Mouse (Mus musculus) thymus, postnatal 25 days (tissue): ENCODE data around the gene Pde4d.
A peak's percentile ranks its signal among the peaks of the same experiment; 100 is the strongest.

Experiments
- DNase-seq: peaks from one replicate; pipeline ENCODE4 v3.0.0; 2022

Gene Pde4d

GRCm38 (mm10) chr13:109915501-109915900 is 1465.8 kb downstream of the Pde4d start:
- no peak for DNase-seq

- DNase-seq, result no peak
Measured at GRCm38 (mm10) chr13:109915964-109916363, 1466.2 kb downstream of the Pde4d start.

DNA sequence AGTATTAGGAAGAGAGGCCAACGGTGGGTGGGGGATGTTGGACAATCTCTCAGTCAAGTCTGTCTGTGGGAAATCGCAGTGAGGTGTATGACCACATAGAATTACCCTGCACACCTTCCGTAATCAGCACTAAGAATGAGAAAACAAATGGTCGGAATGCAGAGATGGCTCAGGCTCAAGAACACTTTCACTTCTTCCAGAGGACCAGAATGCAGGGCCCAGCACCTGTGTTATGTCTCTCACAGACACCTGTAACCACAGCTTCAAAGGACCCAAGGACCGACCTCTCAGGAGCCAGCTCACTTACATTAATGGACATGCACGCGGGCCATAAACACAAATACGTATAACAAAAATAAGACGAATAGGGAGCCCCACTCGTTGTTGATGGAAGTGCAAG is 1467.8 kb downstream of the Pde4d start:
- DNase-seq, result no peak

DNA sequence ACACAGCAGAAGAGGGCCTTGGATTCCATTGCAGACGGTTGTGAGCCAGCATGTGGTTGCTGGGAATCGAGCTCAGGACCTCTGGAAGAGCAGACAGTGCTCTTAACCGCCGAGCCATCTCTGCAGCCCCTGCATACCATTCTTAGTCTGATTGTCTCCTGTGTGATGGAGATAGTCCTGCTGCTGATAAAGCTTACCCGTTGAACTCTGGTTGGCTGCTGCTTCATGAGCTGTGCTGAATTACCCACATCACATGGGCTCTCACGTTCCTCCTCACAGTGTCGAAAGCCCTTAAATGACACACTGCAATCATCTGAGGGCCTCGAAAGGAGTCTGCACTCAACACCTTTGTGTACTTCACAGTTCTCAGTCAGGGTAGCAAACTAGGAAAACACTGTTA is 1468.9 kb downstream of the Pde4d start:
- no peak for DNase-seq

GRCm38 (mm10) chr13:109920256-109920655 is 1470.5 kb downstream of the Pde4d start:
- no peak for DNase-seq

DNA sequence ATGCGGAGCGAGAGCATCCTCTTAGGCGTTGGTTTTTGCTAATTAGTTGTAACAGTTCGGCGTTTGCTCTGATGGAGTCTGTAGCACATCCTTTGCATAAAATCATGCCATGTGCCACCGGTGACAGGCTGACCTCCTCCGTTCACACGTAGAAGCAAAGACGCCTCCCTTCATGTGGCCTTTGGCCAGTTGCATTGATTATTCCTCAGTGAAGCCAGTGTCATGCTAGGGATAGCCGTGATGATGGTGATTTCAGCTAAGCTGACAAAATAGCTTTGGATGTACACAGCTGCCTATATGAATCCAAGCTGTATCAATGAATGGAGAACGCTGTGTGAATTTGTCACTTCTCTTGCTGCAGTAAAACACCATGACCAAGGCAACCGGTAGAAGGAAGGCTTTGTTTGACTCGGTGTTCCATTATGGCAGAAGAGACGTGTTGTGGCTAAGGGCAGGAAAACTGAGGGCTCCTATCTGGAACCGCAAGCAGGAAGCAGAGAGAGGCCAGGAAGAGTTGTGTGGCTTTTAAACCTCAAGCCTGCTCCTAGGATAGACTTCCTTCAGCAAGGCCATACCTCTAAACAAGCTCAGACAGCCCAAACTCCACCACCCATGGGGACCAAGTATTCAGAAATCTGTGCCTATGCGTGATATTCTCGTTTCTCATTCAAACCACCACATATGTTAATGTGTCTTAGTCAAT is 1471.7 kb downstream of the Pde4d start:
- DNase-seq, result no peak

DNA sequence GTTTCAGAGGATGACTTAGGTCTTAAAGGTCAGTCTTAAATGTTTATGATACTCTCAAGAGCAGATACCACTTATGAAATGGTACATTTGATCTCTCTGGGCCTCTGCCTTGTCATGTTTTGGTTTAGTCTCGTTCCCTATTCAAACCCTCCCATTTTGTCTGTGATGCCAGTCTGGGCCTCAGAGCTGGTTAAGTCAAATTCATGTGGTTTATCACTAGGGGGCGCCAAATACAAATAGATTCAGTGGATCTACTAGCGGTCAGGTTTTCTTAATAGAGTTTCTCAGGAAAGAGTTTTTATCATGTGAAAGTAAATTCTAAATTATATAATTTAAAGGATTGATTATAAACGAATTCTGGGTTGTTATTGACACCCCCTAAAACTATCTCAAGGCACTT is 1472.5 kb downstream of the Pde4d start:
- peak; percentile 47 for DNase-seq

- no peak for DNase-seq
Measured at GRCm38 (mm10) chr13:109922782-109923181, 1473.0 kb downstream of the Pde4d start.

- DNase-seq, result no peak
Measured at GRCm38 (mm10) chr13:109924771-109925170, 1475.0 kb downstream of the Pde4d start.

- DNase-seq, result peak; percentile 23
Measured at GRCm38 (mm10) chr13:109926277-109926920, 1476.7 kb downstream of the Pde4d start.

GRCm38 (mm10) chr13:109927782-109928181 is 1478.0 kb downstream of the Pde4d start:
- no peak for DNase-seq

DNA sequence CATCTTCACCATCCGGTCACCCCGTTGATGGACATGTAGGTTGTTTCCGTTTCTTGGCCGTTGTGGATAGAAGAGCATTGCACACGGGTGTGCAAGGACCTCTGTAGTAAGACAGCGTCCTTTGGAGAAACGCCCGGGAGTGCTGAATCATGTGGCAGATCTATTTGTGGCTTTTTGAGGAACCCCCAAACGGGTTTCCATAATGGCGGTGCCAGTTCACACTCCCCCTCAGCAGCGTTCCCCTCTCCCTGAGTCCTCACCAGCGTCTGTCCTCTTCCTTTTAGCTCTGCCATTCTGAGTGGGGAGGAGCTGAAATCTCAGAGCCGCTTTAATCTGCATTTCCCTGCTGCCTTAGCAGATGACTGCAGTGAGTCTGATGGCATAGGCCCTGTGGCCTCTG is 1482.9 kb downstream of the Pde4d start:
- no peak for DNase-seq

DNA sequence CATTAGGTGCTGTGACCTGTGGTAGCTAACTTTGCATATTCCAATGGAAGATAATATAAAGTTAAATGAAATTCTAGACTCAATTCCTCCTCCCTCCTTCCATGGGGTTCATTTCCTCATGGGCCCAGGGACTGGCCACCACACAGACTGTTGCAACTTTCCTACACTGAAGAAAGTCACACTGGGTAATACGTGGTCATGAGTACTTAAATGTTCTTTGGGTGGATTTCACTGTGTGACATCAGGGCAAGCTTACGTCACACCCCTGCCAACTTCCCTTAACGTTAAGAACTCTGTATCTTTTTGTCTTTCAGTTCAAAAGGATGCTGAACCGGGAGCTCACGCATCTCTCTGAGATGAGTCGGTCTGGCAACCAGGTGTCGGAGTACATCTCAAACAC is 1483.8 kb downstream of the Pde4d start:
- DNase-seq, result no peak

DNA sequence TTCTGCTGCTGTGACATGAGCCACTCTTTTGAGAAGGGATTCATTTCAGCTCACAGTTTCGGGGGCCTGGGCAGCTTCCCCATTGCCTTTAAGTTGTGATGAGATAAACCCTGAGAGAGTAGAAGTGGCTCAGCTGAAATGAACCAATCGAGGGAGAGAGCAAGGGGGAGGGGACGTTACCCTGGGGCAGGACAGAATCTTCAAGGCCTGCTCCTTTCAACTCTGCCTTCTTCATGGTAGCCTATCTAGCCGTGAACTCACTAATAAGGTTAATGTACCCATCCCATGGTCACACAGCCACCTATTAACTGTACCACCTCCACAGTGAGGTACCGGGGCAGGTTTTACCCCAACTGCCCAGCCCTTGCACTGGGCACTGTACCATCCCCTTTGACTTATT is 1487.1 kb downstream of the Pde4d start:
- no peak for DNase-seq

DNA sequence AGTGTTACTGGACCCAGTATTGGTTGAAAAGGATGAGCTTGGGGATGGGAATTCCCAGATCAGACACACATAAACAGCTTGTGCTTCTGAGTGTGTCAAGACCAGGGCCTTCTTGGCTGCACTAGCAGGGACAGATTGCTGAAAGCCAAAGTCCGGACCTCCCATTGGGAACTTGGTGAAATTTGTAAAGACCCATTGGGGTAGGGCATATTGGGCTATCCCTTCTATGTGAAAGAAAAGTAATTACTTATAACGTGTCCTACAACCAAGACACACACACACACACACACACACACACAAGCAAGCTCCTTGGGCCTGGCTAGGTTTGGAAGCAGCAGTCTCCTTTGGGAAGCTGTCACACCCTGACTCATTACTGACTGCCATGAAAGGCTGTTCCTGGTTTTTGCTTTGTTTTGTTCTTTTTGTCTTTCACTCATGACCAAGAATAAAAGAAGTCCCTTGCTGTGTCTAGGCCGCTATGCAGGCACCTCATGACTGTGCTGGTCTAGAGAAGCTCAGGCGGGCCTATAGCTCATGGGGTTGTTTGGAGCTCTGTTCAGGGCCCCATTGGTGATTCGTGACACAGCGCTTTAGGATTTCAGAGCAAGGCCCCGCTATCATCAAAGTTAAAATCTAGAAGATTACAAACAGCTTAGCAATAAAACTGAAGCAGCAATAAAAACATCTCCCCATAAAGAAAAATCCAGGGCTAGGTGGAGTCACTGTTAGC is 1495.2 kb downstream of the Pde4d start:
- no peak for DNase-seq

- no peak for DNase-seq
Measured at GRCm38 (mm10) chr13:109951466-109951865, 1501.7 kb downstream of the Pde4d start.

DNA sequence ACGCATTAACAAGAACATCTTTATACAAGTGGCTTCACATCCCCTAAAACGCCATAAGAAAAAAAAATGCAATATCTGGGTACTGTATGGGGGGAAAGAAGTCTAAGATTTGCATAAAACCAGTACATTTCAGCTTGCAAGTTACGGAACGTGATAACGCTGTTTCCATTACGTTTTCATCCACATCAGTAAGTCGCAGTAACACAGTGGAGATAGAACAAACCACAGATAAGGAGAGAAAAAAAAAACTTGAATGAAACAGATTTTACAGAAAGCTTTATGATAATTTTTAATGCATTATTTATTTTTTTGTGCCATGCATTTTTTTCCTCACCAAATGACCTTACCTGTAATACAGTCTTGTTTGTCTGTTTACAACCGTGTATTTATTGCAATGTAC is 1504.4 kb downstream of the Pde4d start:
- DNase-seq, result no peak

DNA sequence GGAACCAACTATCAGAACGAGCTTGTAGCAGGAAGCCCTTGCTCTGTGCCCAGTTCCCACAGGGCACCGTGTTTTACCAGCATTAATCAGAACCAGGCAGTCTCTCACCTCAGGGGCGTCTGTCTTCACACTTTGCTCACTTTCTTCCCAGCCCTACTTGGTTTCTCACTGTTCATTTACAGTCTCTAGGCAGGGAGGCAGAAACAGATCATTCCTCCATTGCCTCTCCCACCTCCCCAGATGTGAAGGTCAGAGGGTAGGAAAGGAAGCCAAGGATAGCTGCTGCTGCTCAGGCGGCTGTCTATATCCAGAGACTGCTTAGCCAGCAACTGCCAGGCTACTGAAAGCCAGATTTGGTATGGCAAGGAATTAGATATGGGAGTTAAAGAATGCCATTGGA is 1508.2 kb downstream of the Pde4d start:
- DNase-seq, result no peak

DNA sequence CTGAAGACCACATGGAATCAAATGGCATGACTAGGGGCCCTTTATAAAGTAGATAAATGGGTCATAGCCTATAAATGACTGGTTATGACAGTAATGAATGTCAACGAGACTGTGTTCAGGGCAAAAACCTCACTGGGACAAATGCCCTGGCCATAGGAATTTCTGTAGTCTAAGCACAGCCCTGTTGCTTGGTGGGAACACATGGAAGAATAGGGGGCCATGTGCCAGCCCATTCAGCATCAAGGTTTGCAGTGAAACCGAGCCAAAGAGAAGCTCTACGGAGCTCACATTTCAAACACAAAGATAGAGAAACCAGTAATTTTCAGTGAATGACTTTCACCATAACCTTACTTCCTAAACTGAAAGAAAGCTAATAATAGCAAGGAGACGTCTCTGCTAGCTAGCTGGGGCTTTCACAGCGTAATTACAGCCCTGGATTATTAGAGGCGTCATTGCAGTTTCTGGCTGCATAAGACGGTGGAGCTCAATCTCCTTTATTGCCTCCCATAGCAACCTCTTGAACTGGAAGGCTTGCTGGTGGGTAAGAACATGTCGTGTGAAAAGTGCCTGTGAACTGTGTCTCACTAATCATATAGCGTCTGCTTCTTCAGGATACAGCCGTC is 1533.2 kb downstream of the Pde4d start:
- DNase-seq, result no peak

- no peak for DNase-seq
Measured at GRCm38 (mm10) chr13:109985411-109985810, 1535.7 kb downstream of the Pde4d start.

GRCm38 (mm10) chr13:109985892-109986291 is 1536.1 kb downstream of the Pde4d start:
- no peak for DNase-seq

GRCm38 (mm10) chr13:109992775-109993505 is 1543.2 kb downstream of the Pde4d start:
- DNase-seq, result no peak

- DNase-seq, result no peak
Measured at GRCm38 (mm10) chr13:109994240-109994764, 1544.6 kb downstream of the Pde4d start.
